Mouse (Mus musculus): ENCODE data around the gene Wdr13. TPM values are rescaled to one million over a fixed set of nuclear protein-coding genes. Genes with fewer than 3 reads are reported as not detected.

The Wdr13 gene
- 16.6 TPM for polyA plus RNA-seq (2014; fragmentation: Illumina TruSeq; extraction: RNeasy Lipid Tissue Mini Kit (QIAGEN cat#74804); ENCODE audit: insufficient read depth, low read depth, low replicate concordance)

DNA sequence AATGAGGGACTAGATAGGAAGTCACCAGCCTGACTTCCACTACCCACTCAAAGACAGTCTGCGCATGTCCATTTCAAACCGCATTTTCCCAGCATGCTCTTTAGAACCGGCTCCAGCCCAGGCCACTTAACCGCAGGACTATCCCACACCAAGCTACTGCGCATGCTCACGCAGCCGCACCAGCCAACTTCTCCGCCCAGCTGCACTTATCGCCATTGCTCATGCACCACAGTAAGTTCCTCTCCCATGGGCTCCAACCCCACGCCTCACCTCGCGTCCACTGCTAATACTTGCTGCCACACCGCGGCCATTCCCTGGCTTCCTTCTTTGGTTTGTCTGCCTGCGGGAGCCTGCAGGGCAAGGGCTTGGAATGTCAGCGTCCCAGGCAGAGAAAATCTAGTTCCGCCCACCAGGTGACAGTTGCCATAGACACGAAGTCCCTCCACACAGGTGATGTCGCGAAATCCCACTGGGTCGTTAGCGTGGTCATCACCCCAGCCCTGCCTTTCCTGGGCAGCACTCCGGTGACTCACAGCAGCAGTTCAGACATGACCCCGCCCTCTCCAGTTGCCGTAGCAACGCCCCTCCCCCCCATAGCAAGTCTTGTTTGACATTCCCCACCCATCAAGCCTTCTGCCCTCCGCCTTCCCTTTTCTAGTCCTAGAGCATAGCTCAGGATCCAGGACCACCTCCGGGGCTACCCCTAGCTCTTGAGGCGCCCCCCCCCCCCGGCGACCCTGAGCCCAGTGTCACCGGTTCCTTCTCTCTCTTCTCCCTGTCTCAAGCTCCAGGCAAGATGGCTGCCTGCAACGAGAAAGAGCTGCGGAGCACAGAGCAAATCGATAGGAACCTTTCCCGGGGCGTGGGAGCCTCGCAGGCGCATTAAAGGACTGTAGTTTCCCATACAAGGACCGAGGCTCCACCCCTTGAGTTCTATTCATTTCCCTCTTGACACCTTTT is at the start of gene Wdr13:
TSS of gene Wdr13 (minus strand) at position 876 of the 960 bp plus-strand sequence.

DNA sequence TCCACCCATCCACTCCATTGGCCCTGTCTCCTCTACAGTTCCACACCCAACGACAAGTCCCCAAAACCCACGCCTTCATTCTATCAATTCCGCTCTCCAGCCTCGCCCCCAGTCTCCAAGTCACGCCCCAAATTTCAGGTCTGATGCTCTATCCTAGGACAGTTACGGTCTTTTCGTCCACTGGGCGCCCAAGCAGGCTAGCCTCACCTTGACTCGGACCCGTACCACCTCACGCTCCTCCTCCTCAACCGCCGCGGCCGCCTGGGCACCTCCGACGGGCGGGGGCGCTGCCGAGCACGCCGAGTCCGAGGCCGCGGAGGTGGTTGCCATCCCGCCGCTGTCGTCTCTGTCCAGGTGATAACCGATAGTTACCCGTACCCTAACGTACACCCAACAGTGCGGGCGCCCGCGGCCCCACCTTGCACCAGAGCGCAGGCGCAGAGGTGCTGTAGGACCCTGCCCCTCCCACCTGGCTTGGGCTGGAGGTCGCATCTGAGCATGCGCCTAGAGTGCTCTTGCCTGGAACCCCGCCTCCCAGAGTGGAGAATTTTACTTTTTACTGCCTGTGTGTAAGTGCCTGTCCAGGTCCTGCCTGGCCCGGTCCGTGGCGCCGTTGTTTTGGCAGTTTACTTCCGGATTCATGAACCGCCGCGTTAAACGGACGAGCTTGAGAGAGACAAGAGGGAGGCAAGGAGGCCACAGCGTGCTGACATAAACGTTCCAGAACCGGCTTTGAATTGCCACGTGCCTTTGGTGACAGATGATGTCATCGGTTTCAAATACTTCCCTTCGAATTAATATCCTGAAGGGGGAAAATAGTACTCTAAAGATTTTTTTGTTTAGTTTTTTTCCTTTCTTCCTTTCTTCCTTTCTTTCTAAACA is 43.1 kb upstream of the Wdr13 start, which contains the start of gene Tbc1d25:
TSS of gene Tbc1d25 (minus strand) at position 678 of the 882 bp plus-strand sequence.

DNA sequence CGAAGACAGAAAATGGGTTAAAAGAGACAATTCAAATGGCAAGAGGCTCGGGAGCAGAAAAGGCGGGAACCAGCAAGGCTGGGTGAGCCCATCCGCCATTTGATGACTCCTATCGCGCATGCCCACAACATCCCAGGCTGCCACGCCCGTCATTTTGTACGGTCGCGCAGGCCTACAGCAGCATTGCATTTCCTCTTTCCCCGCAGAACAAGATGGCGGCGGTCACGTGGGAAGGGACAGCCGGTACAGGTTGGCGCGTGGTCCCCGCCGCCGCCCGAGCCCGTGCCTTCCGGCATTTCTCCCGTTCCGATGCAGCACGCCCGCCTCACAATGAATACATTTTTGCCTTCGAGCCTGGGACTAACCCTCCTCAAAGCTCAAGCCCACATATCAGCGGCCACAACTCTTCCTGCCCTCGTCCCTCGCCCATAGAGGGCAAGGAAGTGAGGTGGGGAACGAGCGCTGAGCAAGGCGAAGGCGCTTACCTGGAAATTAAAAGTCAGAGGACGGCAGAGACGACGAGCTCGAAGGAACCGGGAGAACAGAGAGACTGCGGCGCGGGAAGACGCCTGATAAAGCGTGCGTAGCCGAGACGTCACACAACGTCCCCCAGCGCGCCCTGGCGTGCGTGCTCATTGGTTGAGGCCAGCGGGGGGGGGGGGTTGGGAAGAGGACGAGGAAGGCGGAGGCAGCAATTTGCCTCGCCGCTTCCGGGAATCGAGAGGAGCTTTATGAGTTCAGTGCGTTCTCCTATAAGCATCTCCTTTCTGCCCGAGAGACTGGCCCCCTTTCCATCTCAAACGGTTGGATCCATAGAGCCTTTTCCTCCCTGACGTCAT is 12.7 kb upstream of the Wdr13 start, which contains the start of gene Rbm3:
TSS of gene Rbm3 (minus strand) at position 728 of the 839 bp plus-strand sequence.

DNA sequence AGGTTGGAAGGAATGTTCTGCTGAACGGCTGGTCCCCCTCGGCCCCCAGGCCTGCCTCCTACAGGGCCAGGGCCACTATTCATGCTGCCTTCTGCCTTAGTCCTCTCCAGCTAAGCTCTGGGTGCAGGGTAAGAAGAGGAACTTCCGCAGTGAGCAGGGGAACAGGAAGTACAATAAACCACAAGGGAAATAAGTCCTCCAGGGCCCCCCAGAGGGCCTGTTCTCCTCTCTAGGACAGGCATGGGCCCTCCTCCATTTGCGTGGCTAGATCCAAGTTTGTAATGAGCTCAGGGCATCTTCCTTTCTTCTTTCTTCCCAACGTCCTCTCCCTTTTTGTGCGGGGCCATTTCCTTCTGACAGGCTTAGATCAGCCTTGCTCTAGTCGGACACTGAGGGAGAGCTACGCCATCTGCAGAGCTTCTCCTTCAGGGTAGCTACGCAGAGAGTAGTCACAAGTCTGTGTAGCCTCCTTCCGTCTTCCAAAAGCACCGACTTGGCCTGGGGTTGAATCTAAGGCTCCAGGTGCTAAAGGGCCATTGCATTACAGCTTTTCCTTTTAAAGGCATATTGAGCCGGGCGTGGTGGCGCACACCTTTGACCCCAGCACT is 42.2 kb downstream of the Wdr13 start, which contains the start of gene Was:
TSS of gene Was (minus strand) at position 153 of the 608 bp plus-strand sequence.

DNA sequence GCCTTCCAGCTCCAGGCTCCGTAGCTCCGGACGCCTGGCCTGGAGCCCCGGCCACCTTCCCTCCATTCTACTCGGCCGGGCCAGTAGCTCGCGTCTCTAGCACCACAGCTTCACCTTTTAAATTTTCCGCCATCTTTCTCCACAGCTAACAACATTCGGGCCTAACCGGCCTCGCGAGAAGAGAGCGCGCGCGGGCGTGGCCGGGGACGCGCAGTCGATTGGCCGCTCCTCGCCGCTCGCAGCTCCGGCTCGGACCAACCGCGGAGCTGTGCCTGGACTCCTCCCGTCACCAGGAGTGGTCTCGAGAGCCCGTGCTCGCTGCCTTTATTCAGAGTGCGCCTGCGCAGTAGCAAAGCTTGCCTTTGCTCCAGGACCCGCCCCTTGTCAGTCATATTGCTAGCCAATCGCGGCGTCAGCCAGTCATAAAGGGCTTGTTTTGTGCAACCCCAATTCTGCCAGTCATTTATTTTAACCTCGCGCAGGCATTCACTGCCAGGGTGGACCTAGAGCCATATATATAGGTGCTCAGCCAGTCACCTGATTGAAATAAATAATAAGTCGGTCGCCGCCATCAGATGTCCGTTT is 58.2 kb downstream of the Wdr13 start, which contains the start of gene Suv39h1:
TSS of gene Suv39h1 (minus strand) at position 331 of the 585 bp plus-strand sequence.

Other genes starting within 250 kb of the Wdr13 start
- 24.4 TPM for gene Slc35a2, start 248.9 kb downstream of the Wdr13 start, polyA plus RNA-seq (2014; fragmentation: Illumina TruSeq; extraction: RNeasy Lipid Tissue Mini Kit (QIAGEN cat#74804); ENCODE audit: insufficient read depth, low read depth, low replicate concordance)
- 63.7 TPM for gene Pqbp1, start 233.6 kb downstream of the Wdr13 start, polyA plus RNA-seq (2014; fragmentation: Illumina TruSeq; extraction: RNeasy Lipid Tissue Mini Kit (QIAGEN cat#74804); ENCODE audit: insufficient read depth, low read depth, low replicate concordance)
- 46.0 TPM for gene Timm17b, start 233.5 kb downstream of the Wdr13 start, polyA plus RNA-seq (2014; fragmentation: Illumina TruSeq; extraction: RNeasy Lipid Tissue Mini Kit (QIAGEN cat#74804); ENCODE audit: insufficient read depth, low read depth, low replicate concordance)
- not detected for gene Gm10491, start 225.1 kb downstream of the Wdr13 start, polyA plus RNA-seq (2014; fragmentation: Illumina TruSeq; extraction: RNeasy Lipid Tissue Mini Kit (QIAGEN cat#74804); ENCODE audit: insufficient read depth, low read depth, low replicate concordance)
- not detected for gene Gm10490, start 223.3 kb downstream of the Wdr13 start, polyA plus RNA-seq (2014; fragmentation: Illumina TruSeq; extraction: RNeasy Lipid Tissue Mini Kit (QIAGEN cat#74804); ENCODE audit: insufficient read depth, low read depth, low replicate concordance)
- gene Pcsk1n, start 213.1 kb downstream of the Wdr13 start, polyA plus RNA-seq (2014; fragmentation: Illumina TruSeq; extraction: RNeasy Lipid Tissue Mini Kit (QIAGEN cat#74804); ENCODE audit: insufficient read depth, low read depth, low replicate concordance) = 0.17 TPM
- not detected for gene Eras, start 204.3 kb downstream of the Wdr13 start, polyA plus RNA-seq (2014; fragmentation: Illumina TruSeq; extraction: RNeasy Lipid Tissue Mini Kit (QIAGEN cat#74804); ENCODE audit: insufficient read depth, low read depth, low replicate concordance)
- gene Hdac6, start 185.0 kb downstream of the Wdr13 start, polyA plus RNA-seq (2014; fragmentation: Illumina TruSeq; extraction: RNeasy Lipid Tissue Mini Kit (QIAGEN cat#74804); ENCODE audit: insufficient read depth, low read depth, low replicate concordance) = 3.4 TPM
- gene Gata1, start 154.8 kb downstream of the Wdr13 start, polyA plus RNA-seq (2014; fragmentation: Illumina TruSeq; extraction: RNeasy Lipid Tissue Mini Kit (QIAGEN cat#74804); ENCODE audit: insufficient read depth, low read depth, low replicate concordance) = 0.48 TPM
- not detected for gene Glod5, start 114.4 kb downstream of the Wdr13 start, polyA plus RNA-seq (2014; fragmentation: Illumina TruSeq; extraction: RNeasy Lipid Tissue Mini Kit (QIAGEN cat#74804); ENCODE audit: insufficient read depth, low read depth, low replicate concordance)
- gene Suv39h1, start 58.1 kb downstream of the Wdr13 start, polyA plus RNA-seq (2014; fragmentation: Illumina TruSeq; extraction: RNeasy Lipid Tissue Mini Kit (QIAGEN cat#74804); ENCODE audit: insufficient read depth, low read depth, low replicate concordance) = 7.2 TPM
- gene Was, start 42.4 kb downstream of the Wdr13 start, polyA plus RNA-seq (2014; fragmentation: Illumina TruSeq; extraction: RNeasy Lipid Tissue Mini Kit (QIAGEN cat#74804); ENCODE audit: insufficient read depth, low read depth, low replicate concordance) = 8.4 TPM
- gene Rbm3, start 13.0 kb upstream of the Wdr13 start, polyA plus RNA-seq (2014; fragmentation: Illumina TruSeq; extraction: RNeasy Lipid Tissue Mini Kit (QIAGEN cat#74804); ENCODE audit: insufficient read depth, low read depth, low replicate concordance) = 236 TPM
- gene Tbc1d25, start 43.3 kb upstream of the Wdr13 start, polyA plus RNA-seq (2014; fragmentation: Illumina TruSeq; extraction: RNeasy Lipid Tissue Mini Kit (QIAGEN cat#74804); ENCODE audit: insufficient read depth, low read depth, low replicate concordance) = 3.7 TPM
- gene Ebp, start 60.6 kb upstream of the Wdr13 start, polyA plus RNA-seq (2014; fragmentation: Illumina TruSeq; extraction: RNeasy Lipid Tissue Mini Kit (QIAGEN cat#74804); ENCODE audit: insufficient read depth, low read depth, low replicate concordance) = 41.6 TPM
- gene Porcn, start 73.6 kb upstream of the Wdr13 start, polyA plus RNA-seq (2014; fragmentation: Illumina TruSeq; extraction: RNeasy Lipid Tissue Mini Kit (QIAGEN cat#74804); ENCODE audit: insufficient read depth, low read depth, low replicate concordance) = 14.2 TPM
- gene Ftsj1, start 119.5 kb upstream of the Wdr13 start, polyA plus RNA-seq (2014; fragmentation: Illumina TruSeq; extraction: RNeasy Lipid Tissue Mini Kit (QIAGEN cat#74804); ENCODE audit: insufficient read depth, low read depth, low replicate concordance) = 14.5 TPM
- gene Slc38a5, start 138.2 kb upstream of the Wdr13 start, polyA plus RNA-seq (2014; fragmentation: Illumina TruSeq; extraction: RNeasy Lipid Tissue Mini Kit (QIAGEN cat#74804); ENCODE audit: insufficient read depth, low read depth, low replicate concordance) = 23.9 TPM
- not detected for gene Ssxb10, start 194.5 kb upstream of the Wdr13 start, polyA plus RNA-seq (2014; fragmentation: Illumina TruSeq; extraction: RNeasy Lipid Tissue Mini Kit (QIAGEN cat#74804); ENCODE audit: insufficient read depth, low read depth, low replicate concordance)
- not detected for gene Ssxb9, start 234.1 kb upstream of the Wdr13 start, polyA plus RNA-seq (2014; fragmentation: Illumina TruSeq; extraction: RNeasy Lipid Tissue Mini Kit (QIAGEN cat#74804); ENCODE audit: insufficient read depth, low read depth, low replicate concordance)

Measured in lung, adult 10 weeks (tissue).